Mouse (Mus musculus) midbrain, embryonic 11.5 days (tissue): ENCODE results near the gene Robo3. TPM values are rescaled to one million over a fixed set of nuclear protein-coding genes. Genes with fewer than 3 reads are reported as not detected.
A peak's percentile ranks its signal among the peaks of the same experiment; 100 is the strongest.

Source experiments
- ATAC-seq: fragments of 200-750 bp; cut with Nextera tagmentation; 2 replicates; pipeline ENCODE4 v1.8.0; 2017; ENCODE audit warnings: moderate TSS enrichment, moderate library complexity; ENCODE audit not compliant: low FRiP score
- DNase-seq: peaks from one replicate; pipeline ENCODE4 v3.0.0; 2015; ENCODE audit warnings: low spot score; ENCODE audit errors: missing footprints
- H3K27ac ChIP-seq: fragments of 300-500 bp; sonication (generic); 2 replicates; pipeline ENCODE4 v1.5.1; 2014; ENCODE audit warnings: low read depth, low read length
- H3K27me3 ChIP-seq: fragments of 300-500 bp; sonication (generic); 2 replicates; pipeline ENCODE4 v1.6.1; 2014; ENCODE audit warnings: mild to moderate bottlenecking, low read length, moderate library complexity, mixed read lengths; ENCODE audit not compliant: control insufficient read depth, insufficient read depth
- H3K36me3 ChIP-seq: fragments of 300-500 bp; sonication (generic); 2 replicates; pipeline ENCODE4 v1.6.1; 2014; ENCODE audit warnings: mild to moderate bottlenecking, low read length, moderate library complexity, mixed read lengths; ENCODE audit not compliant: control insufficient read depth, insufficient read depth
- H3K4me1 ChIP-seq: fragments of 300-500 bp; sonication (generic); 2 replicates; pipeline ENCODE4 v1.6.1; 2014; ENCODE audit warnings: low read length; ENCODE audit not compliant: control insufficient read depth, insufficient read depth
- H3K4me2 ChIP-seq: fragments of 300-500 bp; sonication (generic); 2 replicates; pipeline ENCODE4 v1.6.1; 2014; ENCODE audit warnings: mild to moderate bottlenecking, moderate library complexity
- H3K4me3 ChIP-seq: fragments of 300-500 bp; sonication (generic); 2 replicates; pipeline ENCODE4 v1.5.1; 2014; ENCODE audit warnings: low read depth, low read length
- H3K9ac ChIP-seq: fragments of 300-500 bp; sonication (generic); 2 replicates; pipeline ENCODE4 v1.6.1; 2014; ENCODE audit warnings: low read length
- H3K9me3 ChIP-seq: fragments of 300-500 bp; sonication (generic); 2 replicates; pipeline ENCODE4 v1.6.1; 2016; ENCODE audit warnings: low read length; ENCODE audit not compliant: control insufficient read depth
- WGBS: fragments of 180-500 bp; shearing (Covaris S2); extraction: QIAGEN DNeasy Blood & Tissue Kit; methylation state at CpG from one replicate; pipeline ENCODE4 v1.1.7; 2014; 5-methylcytosine and 5-hydroxymethylcytosine counted together
- polyA plus RNA-seq: library from polyadenylated mRNA; unstranded; fragments of >200 nt; fragmentation: Nextera tagmentation; extraction: Ambion mirVana; gene quantifications from 2 replicates; pipeline ENCODE4 v1.2.1, GENCODE M21; 2014

Gene Robo3
- polyA plus RNA-seq, 1 experiment from 2014 or later: 40.1 TPM

- 88% methylated on average over 8 of the region's 8 CpGs for WGBS
- peak; percentile 73 for DNase-seq
- Histone ChIP-seq H3K36me3 (no peaks in the 10 kb centered on the region), H3K9me3 (no peaks in the 10 kb centered on the region), H3K9ac (no peak overlapping the region), H3K4me1 (peaks cover 2% of the 10 kb centered on the region; the same call in 1 of the 2 replicates), H3K4me3 (no peak overlapping the region), H3K27ac (no peak overlapping the region), H3K27me3 (peaks cover 2% of the 10 kb centered on the region; the same call in 1 of the 2 replicates), H3K4me2 (no peak overlapping the region)
- ATAC-seq: no peak
Observed at GRCm38 (mm10) chr9:37409698-37410445, 23.2 kb downstream of the Robo3 start.

DNA sequence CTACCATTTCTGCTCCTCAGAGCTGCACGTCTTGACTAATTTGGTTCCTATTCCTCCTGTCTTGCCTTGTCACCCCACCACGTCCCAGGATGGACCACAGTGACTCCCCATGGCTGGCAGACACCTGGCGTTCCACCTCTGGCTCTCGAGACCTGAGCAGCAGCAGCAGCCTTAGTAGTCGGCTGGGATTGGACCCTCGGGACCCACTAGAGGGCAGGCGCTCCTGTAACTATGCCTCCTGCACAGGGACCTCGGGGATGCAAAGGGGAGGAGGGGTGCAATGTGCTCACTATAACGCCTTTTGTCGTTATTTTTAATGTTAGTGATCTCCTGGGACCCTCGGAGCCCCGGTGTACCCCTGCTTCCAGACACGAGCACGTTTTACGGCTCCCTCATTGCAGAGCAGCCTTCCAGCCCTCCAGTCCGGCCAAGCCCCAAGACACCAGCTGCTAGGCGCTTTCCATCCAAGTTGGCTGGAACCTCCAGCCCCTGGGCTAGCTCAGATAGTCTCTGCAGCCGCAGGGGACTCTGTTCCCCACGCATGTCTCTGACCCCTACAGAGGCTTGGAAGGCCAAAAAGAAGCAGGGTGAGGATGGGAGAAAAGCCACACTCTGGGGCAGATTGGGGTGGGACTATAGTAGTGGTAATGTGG is 25.1 kb downstream of the Robo3 start:
- Histone ChIP-seq H3K36me3 (no peaks in the 10 kb centered on the region), H3K27ac (no peak overlapping the region), H3K9ac (peak overlapping the region; percentile 33; the same call in 1 of the 2 replicates), H3K4me2 (peak overlapping the region; percentile 26; the same call in 1 of the 2 replicates), H3K27me3 (peaks cover 2% of the 10 kb centered on the region; the same call in 1 of the 2 replicates), H3K4me3 (no peak overlapping the region), H3K4me1 (peaks cover 2% of the 10 kb centered on the region; the same call in 1 of the 2 replicates), H3K9me3 (no peaks in the 10 kb centered on the region)
- 14% methylated on average over 19 of the region's 19 CpGs for WGBS
- DNase-seq (peak; percentile 88), ATAC-seq (peak; percentile 71)

DNA sequence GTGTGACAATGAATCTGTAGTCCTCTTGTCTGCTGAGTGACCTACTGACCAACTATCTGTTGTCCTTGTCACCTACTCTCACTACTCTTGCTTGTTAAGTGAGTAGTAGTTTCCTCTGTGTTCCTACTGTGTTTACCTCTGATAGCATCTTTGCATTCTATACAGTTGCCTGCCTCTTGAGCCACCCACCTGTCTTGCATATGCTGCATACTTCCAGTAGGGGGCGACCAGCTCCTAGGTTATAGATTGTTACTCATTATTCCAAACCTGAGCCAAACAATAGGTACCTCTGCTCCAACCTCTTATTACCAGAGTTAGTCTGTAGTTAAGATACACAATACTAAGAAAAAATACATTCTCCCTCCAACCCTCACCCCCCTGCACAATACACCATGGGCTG is 26.7 kb downstream of the Robo3 start:
- WGBS: 3% methylated on average over 1 of the region's 1 CpGs
- no peak overlapping the region for H3K4me3 ChIP-seq
- H3K36me3 ChIP-seq: no peaks in the 10 kb centered on the region
- ATAC-seq (peak; percentile 61), DNase-seq (no peak)
- H3K27ac ChIP-seq: no peak overlapping the region
- H3K4me1 ChIP-seq: peaks cover 2% of the 10 kb centered on the region; the same call in 1 of the 2 replicates
- peaks cover 2% of the 10 kb centered on the region; the same call in 1 of the 2 replicates for H3K27me3 ChIP-seq
- H3K9me3 ChIP-seq: no peaks in the 10 kb centered on the region
- H3K4me2 ChIP-seq: no peak overlapping the region
- no peak overlapping the region for H3K9ac ChIP-seq

DNA sequence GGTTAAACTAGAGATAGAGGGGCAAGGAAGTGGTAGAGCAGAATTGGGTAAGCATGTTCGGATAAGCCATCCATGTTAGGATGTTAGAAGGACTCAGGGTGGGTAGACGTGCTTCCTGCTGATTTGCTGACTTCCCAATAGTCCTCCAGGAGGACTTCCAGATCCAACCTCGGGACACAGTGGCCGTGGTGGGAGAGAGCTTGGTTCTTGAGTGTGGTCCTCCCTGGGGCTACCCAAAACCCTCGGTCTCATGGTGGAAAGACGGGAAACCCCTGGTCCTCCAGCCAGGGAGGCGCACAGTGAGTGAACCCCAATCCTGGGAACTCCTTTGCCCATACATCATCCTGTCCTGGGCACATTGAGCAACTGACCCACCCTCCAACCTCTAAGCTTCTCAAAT is 30.0 kb downstream of the Robo3 start:
- DNase-seq (no peak), ATAC-seq (no peak)
- Histone ChIP-seq H3K36me3 (no peaks in the 10 kb centered on the region), H3K4me3 (no peak overlapping the region), H3K9ac (no peak overlapping the region), H3K4me2 (no peak overlapping the region), H3K27me3 (no peaks in the 10 kb centered on the region), H3K27ac (no peak overlapping the region), H3K4me1 (no peaks in the 10 kb centered on the region), H3K9me3 (no peaks in the 10 kb centered on the region)
- 89% methylated on average over 7 of the region's 7 CpGs for WGBS

GRCm38 (mm10) chr9:37402501-37402900 is 30.5 kb downstream of the Robo3 start:
- ATAC-seq: no peak
- Histone ChIP-seq H3K27ac (no peak overlapping the region), H3K4me3 (no peak overlapping the region), H3K27me3 (no peaks in the 10 kb centered on the region), H3K4me1 (no peaks in the 10 kb centered on the region), H3K9ac (no peak overlapping the region), H3K9me3 (no peaks in the 10 kb centered on the region), H3K36me3 (no peaks in the 10 kb centered on the region), H3K4me2 (no peak overlapping the region)
- 89% methylated on average over 7 of the region's 7 CpGs for WGBS
- DNase-seq: no peak

DNA sequence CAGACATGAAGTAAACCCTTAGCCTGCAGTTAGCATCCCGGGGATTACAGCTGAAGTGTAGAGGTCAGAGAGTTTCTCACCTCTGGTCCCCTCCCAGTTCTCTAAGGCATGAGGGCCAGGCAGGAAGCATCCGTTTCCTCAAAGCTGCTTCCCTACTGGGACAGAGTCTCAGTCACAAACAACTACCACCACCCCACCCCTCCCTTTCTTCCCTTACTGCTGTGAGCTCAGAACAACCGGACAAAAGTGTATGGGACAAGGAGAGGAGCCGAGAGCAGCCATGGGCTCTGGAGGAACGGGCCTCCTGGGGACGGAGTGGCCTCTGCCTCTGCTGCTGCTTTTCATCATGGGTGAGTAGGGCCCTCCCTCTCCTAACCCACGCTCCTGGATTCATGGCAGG is 31.2 kb downstream of the Robo3 start, which contains the start of gene Robo4:
Gene Robo4, plus strand, starts transcription at position 96 of the 400 bp plus-strand sequence.
- DNase-seq: no peak
- Histone ChIP-seq H3K27ac (no peak within 1 kb of the TSS), H3K4me2 (no peak within 1 kb of the TSS), H3K27me3 (no peaks in the 10 kb centered on the region), H3K9me3 (no peaks in the 10 kb centered on the region), H3K9ac (no peak within 1 kb of the TSS), H3K36me3 (no peaks in the 10 kb centered on the region), H3K4me1 (no peaks in the 10 kb centered on the region), H3K4me3 (no peak within 1 kb of the TSS)
- 21% methylated on average over 7 of the region's 7 CpGs for WGBS
- ATAC-seq: no peak

- peak; percentile 35; the same call in 1 of the 2 replicates for ATAC-seq
- Histone ChIP-seq H3K9ac (no peak overlapping the region), H3K4me2 (no peak overlapping the region), H3K9me3 (no peaks in the 10 kb centered on the region), H3K4me3 (no peak overlapping the region), H3K27me3 (no peaks in the 10 kb centered on the region), H3K4me1 (no peaks in the 10 kb centered on the region), H3K27ac (no peak overlapping the region), H3K36me3 (no peaks in the 10 kb centered on the region)
- DNase-seq: no peak
- 64% methylated on average over 2 of the region's 2 CpGs for WGBS
Observed at GRCm38 (mm10) chr9:37400585-37400984, 32.5 kb downstream of the Robo3 start.

DNA sequence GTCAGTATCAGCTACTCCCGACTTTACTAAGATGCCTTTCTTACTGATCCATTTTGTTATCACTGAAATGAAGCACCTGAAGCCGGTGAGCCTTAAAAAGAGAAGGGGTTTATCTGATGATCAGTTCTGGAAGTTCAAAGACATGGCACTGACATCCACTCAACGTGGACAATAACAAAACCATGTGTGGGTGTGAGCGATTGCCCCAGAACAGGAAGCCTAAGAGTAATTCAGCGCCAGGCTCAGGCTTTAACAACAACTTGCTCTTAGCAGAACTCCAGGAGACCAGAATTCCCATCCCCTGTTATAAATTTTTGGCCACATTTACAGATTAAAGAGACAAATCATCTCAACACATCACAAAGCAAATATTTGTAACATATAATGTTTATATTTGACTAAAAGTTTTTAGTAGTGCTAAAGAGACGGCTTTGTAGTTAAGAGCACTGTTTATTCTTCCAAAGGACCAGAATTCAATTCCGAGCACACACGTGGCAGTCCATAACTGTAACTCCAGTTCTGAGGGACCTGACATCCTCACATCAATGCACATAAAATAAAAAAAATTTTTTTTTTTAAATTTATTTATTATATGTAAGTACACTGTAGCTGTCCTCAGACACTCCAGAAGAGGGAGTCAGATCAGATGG is 39.4 kb downstream of the Robo3 start:
- 80% methylated on average over 8 of the region's 8 CpGs for WGBS
- H3K4me1 ChIP-seq: no peaks in the 10 kb centered on the region
- no peaks in the 10 kb centered on the region for H3K27me3 ChIP-seq
- DNase-seq (peak; percentile 57), ATAC-seq (no peak)
- no peaks in the 10 kb centered on the region for H3K36me3 ChIP-seq
- no peak overlapping the region for H3K27ac ChIP-seq
- no peak overlapping the region for H3K4me2 ChIP-seq
- H3K4me3 ChIP-seq: no peak overlapping the region
- no peaks in the 10 kb centered on the region for H3K9me3 ChIP-seq
- H3K9ac ChIP-seq: no peak overlapping the region

DNA sequence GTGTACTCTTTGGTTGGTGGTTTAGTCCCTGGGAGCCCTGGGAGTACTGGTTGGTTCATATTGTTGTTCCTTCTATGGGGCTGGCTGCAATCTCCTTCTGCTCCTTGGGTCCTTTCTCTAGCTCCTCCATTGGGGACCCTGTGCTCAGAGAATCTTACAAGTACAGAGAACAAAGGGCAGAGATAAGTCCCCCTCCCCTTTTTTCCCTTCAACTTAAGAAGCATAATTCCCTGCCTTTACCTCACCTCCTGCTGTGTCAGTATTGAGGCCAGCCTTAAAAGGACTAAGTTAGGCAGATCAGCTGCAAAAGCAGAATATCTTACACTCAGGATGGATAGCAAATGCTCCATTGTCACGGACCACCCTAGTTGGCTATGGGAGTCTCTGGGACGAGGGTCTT is 41.0 kb downstream of the Robo3 start:
- 51% methylated on average over 2 of the region's 2 CpGs for WGBS
- no peaks in the 10 kb centered on the region for H3K4me1 ChIP-seq
- H3K9ac ChIP-seq: no peak overlapping the region
- peak; percentile 75 for DNase-seq
- H3K27me3 ChIP-seq: no peaks in the 10 kb centered on the region
- no peak for ATAC-seq
- no peaks in the 10 kb centered on the region for H3K36me3 ChIP-seq
- H3K4me3 ChIP-seq: no peak overlapping the region
- H3K4me2 ChIP-seq: no peak overlapping the region
- no peaks in the 10 kb centered on the region for H3K9me3 ChIP-seq
- no peak overlapping the region for H3K27ac ChIP-seq
